Mouse (Mus musculus) kidney, adult 2 months (tissue): ENCODE data around the gene Rnf123. TPM values are rescaled to one million over a fixed set of nuclear protein-coding genes. Genes with fewer than 3 reads are reported as not detected.

Source experiments
- DNase-seq: peaks from one replicate; pipeline ENCODE4 v3.0.0; 2021
- H3K27ac ChIP-seq: fragments of 200-500 bp; 2 replicates; pipeline ENCODE4 v1.5.1; 2012; ENCODE audit warnings: low read depth, low read length, control low read depth, inconsistent platforms; ENCODE audit not compliant: insufficient read depth
- H3K27me3 ChIP-seq: fragments of 200-500 bp; replicated peaks from 2 replicates; pipeline ENCODE4 v1.6.1; 2012; ENCODE audit warnings: mild to moderate bottlenecking, moderate library complexity, low read length, inconsistent platforms; ENCODE audit not compliant: control insufficient read depth, insufficient read depth
- H3K36me3 ChIP-seq: fragments of 200-500 bp; 2 replicates; pipeline ENCODE4 v1.6.1; 2012; ENCODE audit warnings: mild to moderate bottlenecking, moderate library complexity, low read length, inconsistent platforms; ENCODE audit not compliant: control insufficient read depth, insufficient read depth
- H3K4me1 ChIP-seq: fragments of 200-500 bp; 2 replicates; pipeline ENCODE4 v1.6.1; 2011; ENCODE audit warnings: low read length; ENCODE audit not compliant: control insufficient read depth, insufficient read depth
- H3K4me3 ChIP-seq: fragments of 200-500 bp; 2 replicates; pipeline ENCODE4 v1.5.1; 2011; ENCODE audit warnings: mild to moderate bottlenecking, low read depth, low read length, control low read depth; ENCODE audit not compliant: insufficient read depth
- CTCF ChIP-seq: fragments of 200-500 bp; conservative IDR thresholded peaks from 2 replicates; pipeline ENCODE4 v1.5.1; 2011; ENCODE audit warnings: low read depth, mild to moderate bottlenecking, control low read depth, low read length, moderate library complexity, mixed read lengths; ENCODE audit not compliant: insufficient read depth, insufficient read length
- POLR2A ChIP-seq: fragments of 200-500 bp; IDR thresholded peaks from one replicate; pipeline ENCODE4 v1.6.1; 2011; ENCODE audit warnings: low read depth, low read length, control low read depth
- WGBS: fragments of 180-500 bp; shearing (Covaris S2); methylation state at CpG from one replicate; pipeline ENCODE4 v1.1.7; 2018; 5-methylcytosine and 5-hydroxymethylcytosine counted together
- polyA plus RNA-seq: library from polyadenylated mRNA; depleted of rRNA; stranded (reverse); fragments of >200 nt; gene quantifications from 2 replicates; pipeline ENCODE4 v1.2.3, GENCODE M21; 2012; rRNA removed

Rnf123 gene
- polyA plus RNA-seq: 92.1 and 106 TPM in 2 replicates

DNA sequence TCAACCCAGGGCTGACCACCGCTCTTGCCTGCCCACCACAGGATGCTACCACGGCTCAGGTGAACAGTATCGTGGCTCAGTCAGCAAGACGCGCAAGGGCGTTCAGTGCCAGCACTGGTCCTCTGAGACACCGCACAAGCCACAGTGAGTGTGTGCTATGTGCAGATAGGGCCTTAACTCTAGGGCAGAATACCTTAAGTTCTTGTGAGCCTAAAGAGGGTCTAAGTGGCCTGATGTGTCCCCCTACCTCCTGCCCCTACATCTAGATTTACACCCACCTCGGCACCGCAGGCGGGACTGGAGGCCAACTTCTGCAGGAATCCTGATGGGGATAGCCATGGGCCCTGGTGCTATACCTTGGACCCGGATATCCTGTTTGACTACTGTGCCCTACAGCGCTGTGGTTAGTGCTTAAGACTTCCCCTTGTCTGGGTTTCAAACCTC lies at the start of gene Rnf123:
Gene Rnf123 (minus strand): TSS at position 359 of the 444 bp plus-strand sequence.
- Histone ChIP-seq H3K36me3 (peaks cover 1% of the 10 kb centered on the region; the same call in 1 of the 2 replicates), H3K27ac (no peak within 1 kb of the TSS), H3K4me1 (peaks cover 29% of the 10 kb centered on the region), H3K4me3 (no peak within 1 kb of the TSS), H3K27me3 (no peaks in the 10 kb centered on the region)
- peak; percentile 36 for TF ChIP-seq POLR2A
- no peak for TF ChIP-seq CTCF
- WGBS: 36% methylated on average over 12 of the region's 12 CpGs
- no peak for DNase-seq

DNA sequence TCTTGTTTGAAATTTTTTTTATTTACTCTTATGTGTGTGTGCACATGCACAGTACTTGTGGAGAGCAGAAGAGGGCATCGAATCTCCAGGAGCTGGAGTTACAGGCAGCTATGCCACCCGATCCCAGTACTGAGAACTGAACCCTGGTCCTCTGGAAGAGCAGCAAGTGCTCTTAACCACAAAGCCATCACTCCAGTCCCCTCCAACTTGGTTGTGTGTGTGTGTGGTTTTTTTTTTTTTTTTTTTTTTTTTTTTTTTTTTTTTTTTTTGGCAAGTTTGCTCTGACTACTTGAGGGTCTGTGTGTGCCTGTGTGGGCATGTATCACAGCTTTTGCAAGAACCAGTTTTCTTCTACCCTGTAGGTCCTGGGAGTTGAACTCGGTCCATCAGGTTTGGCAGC lies 49.2 kb upstream of the Rnf123 start:
- 94% methylated on average over 3 of the region's 3 CpGs for WGBS
- Histone ChIP-seq H3K36me3 (no peaks in the 10 kb centered on the region), H3K4me3 (no peak overlapping the region), H3K4me1 (no peaks in the 10 kb centered on the region), H3K27me3 (no peaks in the 10 kb centered on the region), H3K27ac (no peak overlapping the region)
- DNase-seq: no peak
- TF ChIP-seq POLR2A (no peak), CTCF (no peak)

DNA sequence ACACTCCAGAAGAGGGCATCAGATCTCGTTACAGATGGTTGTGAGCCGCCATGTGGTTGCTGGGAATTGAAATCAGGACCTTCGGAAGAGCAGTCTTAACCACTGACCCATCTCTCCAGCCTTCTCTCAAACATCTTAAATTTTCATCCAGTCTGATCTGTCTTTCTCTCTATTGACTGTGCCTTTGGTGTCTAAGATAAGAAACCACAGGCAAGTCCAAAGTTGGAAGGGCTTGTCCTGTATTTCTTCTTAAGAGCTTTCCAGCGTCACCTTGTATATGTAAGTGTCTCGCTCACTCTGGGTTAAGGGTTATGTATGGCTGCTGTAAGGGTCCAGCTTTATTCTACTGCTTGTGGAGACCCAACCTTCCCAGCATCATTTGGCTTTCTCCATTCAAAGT lies 48.4 kb upstream of the Rnf123 start:
- H3K27ac ChIP-seq: no peak overlapping the region
- H3K4me1 ChIP-seq: no peaks in the 10 kb centered on the region
- no peak for DNase-seq
- H3K36me3 ChIP-seq: no peaks in the 10 kb centered on the region
- no peak overlapping the region for H3K4me3 ChIP-seq
- WGBS: 91% methylated on average over 5 of the region's 5 CpGs
- H3K27me3 ChIP-seq: no peaks in the 10 kb centered on the region
- TF ChIP-seq CTCF: no peak

DNA sequence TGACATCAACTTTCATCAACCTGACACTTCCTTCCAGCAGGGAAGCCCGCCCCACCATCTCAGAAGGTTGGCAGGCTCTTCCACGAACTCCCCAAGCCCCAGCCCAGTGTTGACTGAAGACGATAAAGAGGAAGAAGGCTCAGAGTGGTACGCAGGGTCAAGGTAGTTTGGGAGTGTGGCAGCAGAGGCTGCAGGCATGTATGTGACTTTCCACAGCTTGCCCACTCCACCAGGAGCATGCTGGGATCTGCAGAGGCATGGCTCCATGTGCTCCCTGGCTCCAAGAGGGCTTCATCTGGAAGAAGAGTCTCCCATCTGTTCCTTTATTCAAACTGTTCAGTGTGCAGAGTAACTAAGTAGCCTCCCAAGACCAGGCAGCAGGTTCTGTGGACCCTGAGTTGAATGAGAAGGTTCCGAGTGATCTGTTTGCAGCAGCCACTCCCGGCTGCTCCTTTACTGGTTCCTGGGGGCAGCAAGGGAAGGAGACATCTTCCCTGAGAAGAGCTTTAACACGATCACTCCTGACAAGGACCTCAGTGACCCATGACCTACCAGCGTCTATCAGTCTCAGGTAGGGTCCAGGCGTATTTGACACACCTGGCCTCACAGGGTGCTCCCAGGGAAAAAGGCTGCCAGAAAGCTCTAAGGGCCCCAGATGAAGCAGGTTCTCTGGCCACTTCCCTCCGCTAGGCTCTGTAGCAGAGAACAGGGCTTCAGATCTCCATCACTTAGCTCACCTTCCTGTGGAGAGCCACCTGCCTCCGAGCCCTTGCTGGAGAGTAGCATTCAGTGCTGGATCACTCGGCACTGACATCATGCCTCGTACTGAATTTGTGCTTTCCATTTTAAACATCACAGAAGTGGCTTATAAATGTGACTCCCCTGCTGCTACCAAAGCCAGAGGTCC lies 46.1 kb upstream of the Rnf123 start:
- WGBS: 80% methylated on average over 13 of the region's 13 CpGs
- H3K27me3 ChIP-seq: no peaks in the 10 kb centered on the region
- H3K4me3 ChIP-seq: no peak overlapping the region
- no peak for TF ChIP-seq CTCF
- no peak for TF ChIP-seq POLR2A
- H3K27ac ChIP-seq: no peak overlapping the region
- DNase-seq: no peak
- H3K4me1 ChIP-seq: no peaks in the 10 kb centered on the region
- no peaks in the 10 kb centered on the region for H3K36me3 ChIP-seq

DNA sequence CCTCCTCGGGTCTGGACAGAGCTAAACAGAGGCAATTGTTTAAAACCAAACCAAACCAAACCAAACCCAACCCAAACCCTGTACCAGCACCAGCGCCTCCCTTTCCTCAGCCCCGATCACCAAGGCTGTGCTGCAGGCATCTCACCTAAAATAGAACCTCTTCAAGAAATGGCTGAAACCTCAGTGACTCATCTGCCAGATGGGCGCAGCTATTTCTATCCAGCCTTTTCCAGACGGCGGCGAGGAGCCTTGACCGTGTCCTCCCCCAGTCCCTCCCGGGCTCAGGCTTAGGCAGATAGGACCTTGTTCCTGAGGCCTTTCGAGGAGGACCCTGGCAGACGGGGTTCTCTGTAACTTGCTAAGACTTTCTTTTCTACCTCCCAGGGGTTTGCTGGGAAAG lies 45.1 kb upstream of the Rnf123 start:
- no peak for DNase-seq
- 82% methylated on average over 11 of the region's 11 CpGs for WGBS
- Histone ChIP-seq H3K4me3 (no peak overlapping the region), H3K27ac (no peak overlapping the region), H3K36me3 (no peaks in the 10 kb centered on the region), H3K4me1 (no peaks in the 10 kb centered on the region), H3K27me3 (no peaks in the 10 kb centered on the region)
- no peak for TF ChIP-seq POLR2A
- TF ChIP-seq CTCF: no peak

DNA sequence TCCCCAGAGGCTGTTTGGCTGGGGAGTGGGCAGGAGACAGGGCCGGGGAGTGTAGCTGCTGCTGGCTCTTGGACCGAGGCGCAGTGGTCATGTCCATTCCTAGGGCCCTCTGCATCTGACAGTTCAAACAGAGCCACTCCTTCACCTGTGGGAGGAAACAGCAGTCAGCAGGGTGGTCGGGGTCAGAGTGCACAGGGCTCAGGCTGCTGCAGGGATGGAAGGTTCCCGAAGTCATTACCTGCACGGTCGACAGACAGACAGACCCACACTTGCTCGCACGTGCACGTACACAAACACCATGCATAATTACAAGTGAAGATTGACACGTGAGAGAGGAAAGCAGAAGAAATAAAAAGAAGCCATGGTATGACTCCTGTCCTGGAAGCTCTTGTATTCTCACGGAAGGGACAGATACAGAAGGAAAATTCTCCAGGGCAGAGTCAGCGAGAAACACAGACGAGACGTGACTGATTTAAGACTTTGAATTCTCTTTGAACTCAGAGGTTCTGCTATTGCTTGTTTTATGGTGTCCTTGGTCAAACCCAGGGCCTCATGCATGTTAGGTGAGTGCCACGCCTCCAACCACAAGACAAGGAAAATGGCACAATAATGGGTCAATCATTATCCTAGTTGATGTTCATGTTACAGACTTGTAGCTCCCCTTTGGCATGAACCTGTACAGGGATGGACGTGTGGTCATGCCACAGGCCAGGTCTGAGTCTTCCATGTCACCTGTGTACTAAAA lies 43.5 kb upstream of the Rnf123 start:
- H3K27ac ChIP-seq: no peak overlapping the region
- no peaks in the 10 kb centered on the region for H3K4me1 ChIP-seq
- no peak for TF ChIP-seq POLR2A
- TF ChIP-seq CTCF: no peak
- H3K27me3 ChIP-seq: no peaks in the 10 kb centered on the region
- DNase-seq: no peak
- H3K4me3 ChIP-seq: no peak overlapping the region
- H3K36me3 ChIP-seq: no peaks in the 10 kb centered on the region
- WGBS: 71% methylated on average over 17 of the region's 17 CpGs

DNA sequence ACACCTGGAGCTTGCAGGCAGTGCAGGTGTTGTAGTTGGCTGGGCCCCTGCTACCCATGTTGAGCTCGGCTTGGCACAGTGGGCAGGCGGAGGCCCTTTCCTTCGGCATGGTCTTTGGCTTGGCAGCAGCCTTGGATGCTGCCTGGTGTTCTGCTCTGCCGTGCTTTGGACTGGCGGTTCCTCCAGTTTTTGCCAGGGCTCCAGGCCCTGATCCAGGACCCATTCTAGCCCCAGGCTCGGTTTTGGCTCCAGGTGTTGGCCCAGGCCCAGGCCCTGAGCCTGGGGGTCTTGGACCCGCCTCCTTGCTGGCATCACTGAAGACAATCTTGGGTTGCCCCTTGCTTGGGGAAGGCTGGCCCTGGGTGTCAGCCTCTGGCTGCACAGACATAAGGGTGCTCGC lies 42.6 kb upstream of the Rnf123 start:
- H3K36me3 ChIP-seq: no peaks in the 10 kb centered on the region
- H3K27ac ChIP-seq: no peak overlapping the region
- no peak for TF ChIP-seq CTCF
- no peak for TF ChIP-seq POLR2A
- H3K27me3 ChIP-seq: no peaks in the 10 kb centered on the region
- H3K4me3 ChIP-seq: no peak overlapping the region
- no peaks in the 10 kb centered on the region for H3K4me1 ChIP-seq
- DNase-seq: no peak
- WGBS: 91% methylated on average over 8 of the region's 8 CpGs
